Mouse (Mus musculus) embryonic facial prominence, embryonic 11.5 days (tissue): ENCODE data around the gene Gm20388. TPM values are rescaled to one million over a fixed set of nuclear protein-coding genes. Genes with fewer than 3 reads are reported as not detected.

Source experiments
- ATAC-seq: fragments of 200-750 bp; cut with Nextera tagmentation; replicated peaks from 2 replicates; pipeline ENCODE4 v1.8.0; 2017; ENCODE audit warnings: low read depth; ENCODE audit not compliant: insufficient number of reproducible peaks, low FRiP score, low TSS enrichment
- DNase-seq: peaks from one replicate; pipeline ENCODE4 v3.0.0-alpha.2; 2015; ENCODE audit warnings: low spot score
- H3K27ac ChIP-seq: fragments of 300-500 bp; sonication (generic); replicated peaks from 2 replicates; pipeline ENCODE4 v1.5.1; 2014; ENCODE audit warnings: mild to moderate bottlenecking, low read depth, low read length, control low read depth
- H3K27me3 ChIP-seq: fragments of 300-500 bp; sonication (generic); 2 replicates; pipeline ENCODE4 v1.6.1; 2014; ENCODE audit warnings: mild to moderate bottlenecking, low read length, moderate library complexity, mixed read lengths; ENCODE audit not compliant: control insufficient read depth, insufficient read depth
- H3K36me3 ChIP-seq: fragments of 300-500 bp; sonication (generic); replicated peaks from 2 replicates; pipeline ENCODE4 v1.6.1; 2014; ENCODE audit warnings: low read depth, mild to moderate bottlenecking, low read length, moderate library complexity, mixed read lengths; ENCODE audit not compliant: control insufficient read depth, insufficient read depth
- H3K4me1 ChIP-seq: fragments of 300-500 bp; sonication (generic); 2 replicates; pipeline ENCODE4 v1.6.1; 2014; ENCODE audit warnings: low read length, mixed read lengths; ENCODE audit not compliant: control insufficient read depth, insufficient read depth
- H3K4me2 ChIP-seq: fragments of 300-500 bp; sonication (generic); 2 replicates; pipeline ENCODE4 v1.6.1; 2014; ENCODE audit warnings: low read depth, mild to moderate bottlenecking, control low read depth, low read length, moderate library complexity
- H3K4me3 ChIP-seq: fragments of 300-500 bp; sonication (generic); 2 replicates; pipeline ENCODE4 v1.5.1; 2014; ENCODE audit warnings: low read depth, low read length, control low read depth
- H3K9ac ChIP-seq: fragments of 300-500 bp; sonication (generic); replicated peaks from 2 replicates; pipeline ENCODE4 v1.6.1; 2014; ENCODE audit warnings: mild to moderate bottlenecking, control low read depth, low read length
- H3K9me3 ChIP-seq: fragments of 300-500 bp; sonication (generic); replicated peaks from 2 replicates; pipeline ENCODE4 v1.6.1; 2016; ENCODE audit warnings: mild to moderate bottlenecking, low read length, inconsistent platforms, mixed read lengths; ENCODE audit not compliant: control insufficient read depth
- whole genome bisulfite sequencing: fragments of 180-500 bp; shearing (Covaris S2); extraction: QIAGEN DNeasy Blood & Tissue Kit; methylation state at CpG from one replicate; pipeline ENCODE4 v1.1.7; 2014; 5-methylcytosine and 5-hydroxymethylcytosine counted together
- polyA plus RNA-seq: library from polyadenylated mRNA; unstranded; fragments of >200 nt; fragmentation: Nextera tagmentation; extraction: Ambion mirVana; gene quantifications from 2 replicates; pipeline ENCODE4 v1.2.1, GENCODE M21; 2014

Gene Gm20388
- polyA plus RNA-seq, 1 experiment from 2014 or later, result 3.1 TPM

DNA sequence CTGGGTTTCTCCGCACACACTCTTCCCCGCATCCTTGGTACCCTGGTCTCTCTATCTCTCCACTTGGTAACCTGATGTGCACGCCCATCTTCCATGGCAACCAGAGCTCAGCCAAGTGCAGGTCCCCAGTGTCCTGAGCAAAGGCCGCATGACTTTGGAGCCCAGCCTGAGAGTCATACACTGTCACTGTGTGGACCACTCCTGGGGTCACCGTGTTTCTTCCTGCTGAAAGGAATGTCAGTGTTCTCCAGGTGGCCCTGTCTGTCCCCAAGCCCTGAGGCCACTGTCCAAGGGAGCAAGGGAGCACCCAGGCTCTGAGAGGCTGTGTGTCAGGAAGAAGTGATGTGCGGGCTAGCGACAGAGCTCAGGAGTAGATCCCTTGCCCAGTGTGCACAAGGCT is 27.4 kb upstream of the Gm20388 start:
- no peak overlapping the region for H3K4me3 ChIP-seq
- 86% methylated on average over 7 of the region's 7 CpGs for WGBS
- H3K36me3 ChIP-seq, result no peaks in the 10 kb centered on the region
- DNase-seq, result no peak
- no peak overlapping the region for H3K9ac ChIP-seq
- H3K27me3 ChIP-seq, result no peaks in the 10 kb centered on the region
- no peak for ATAC-seq
- H3K9me3 ChIP-seq, result no peaks in the 10 kb centered on the region
- H3K27ac ChIP-seq, result no peak overlapping the region
- H3K4me2 ChIP-seq, result no peak overlapping the region
- no peaks in the 10 kb centered on the region for H3K4me1 ChIP-seq

- ATAC-seq (no peak), DNase-seq (no peak)
- no peaks in the 10 kb centered on the region for H3K36me3 ChIP-seq
- no peak overlapping the region for H3K27ac ChIP-seq
- no peaks in the 10 kb centered on the region for H3K27me3 ChIP-seq
- no peak overlapping the region for H3K9ac ChIP-seq
- no peak overlapping the region for H3K4me3 ChIP-seq
- H3K4me1 ChIP-seq, result no peaks in the 10 kb centered on the region
- 24% methylated on average over 3 of the region's 3 CpGs for WGBS
- H3K9me3 ChIP-seq, result no peaks in the 10 kb centered on the region
- no peak overlapping the region for H3K4me2 ChIP-seq
These were observed 25.0 kb upstream of the Gm20388 start for GRCm38 (mm10) chr8:119885612-119886011.

GRCm38 (mm10) chr8:119887130-119887529 is 23.5 kb upstream of the Gm20388 start:
- Histone ChIP-seq H3K36me3 (no peaks in the 10 kb centered on the region), H3K9ac (no peak overlapping the region), H3K9me3 (no peaks in the 10 kb centered on the region), H3K4me3 (no peak overlapping the region), H3K27ac (no peak overlapping the region), H3K4me1 (no peaks in the 10 kb centered on the region), H3K4me2 (no peak overlapping the region), H3K27me3 (no peaks in the 10 kb centered on the region)
- WGBS, result 89% methylated on average over 3 of the region's 3 CpGs
- ATAC-seq (no peak), DNase-seq (peak; percentile 39)

- DNase-seq (no peak), ATAC-seq (no peak)
- 68% methylated on average over 4 of the region's 4 CpGs for WGBS
- Histone ChIP-seq H3K4me3 (no peak overlapping the region), H3K4me2 (no peak overlapping the region), H3K27me3 (no peaks in the 10 kb centered on the region), H3K4me1 (no peaks in the 10 kb centered on the region), H3K36me3 (no peaks in the 10 kb centered on the region), H3K9me3 (no peaks in the 10 kb centered on the region), H3K9ac (no peak overlapping the region), H3K27ac (no peak overlapping the region)
These were observed 22.6 kb upstream of the Gm20388 start for GRCm38 (mm10) chr8:119888012-119888411.

DNA sequence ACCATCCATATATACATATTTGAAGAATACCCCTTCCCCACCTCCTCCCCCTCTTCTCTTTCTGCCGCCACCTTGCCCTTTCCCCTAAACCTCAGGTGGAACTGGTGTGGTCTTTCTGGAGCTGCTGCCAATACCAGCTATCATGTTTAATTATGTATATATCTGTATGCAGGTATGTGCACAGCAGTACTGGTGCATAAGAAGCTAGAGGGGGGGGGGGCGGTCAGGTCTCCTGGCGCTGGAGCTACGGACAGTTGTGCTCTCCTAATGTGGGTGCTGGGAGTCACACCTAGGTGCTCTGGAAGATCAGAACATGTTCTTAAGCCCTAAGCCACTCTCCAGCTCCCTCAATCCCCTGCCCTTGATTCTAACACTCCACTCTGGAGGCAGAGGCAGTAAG is 13.6 kb upstream of the Gm20388 start:
- peaks cover 17% of the 10 kb centered on the region for H3K27me3 ChIP-seq
- 68% methylated on average over 4 of the region's 4 CpGs for WGBS
- ATAC-seq (no peak), DNase-seq (no peak)
- no peaks in the 10 kb centered on the region for H3K9me3 ChIP-seq
- no peak overlapping the region for H3K4me2 ChIP-seq
- H3K4me3 ChIP-seq, result no peak overlapping the region
- no peak overlapping the region for H3K27ac ChIP-seq
- H3K36me3 ChIP-seq, result no peaks in the 10 kb centered on the region
- no peaks in the 10 kb centered on the region for H3K4me1 ChIP-seq
- no peak overlapping the region for H3K9ac ChIP-seq

DNA sequence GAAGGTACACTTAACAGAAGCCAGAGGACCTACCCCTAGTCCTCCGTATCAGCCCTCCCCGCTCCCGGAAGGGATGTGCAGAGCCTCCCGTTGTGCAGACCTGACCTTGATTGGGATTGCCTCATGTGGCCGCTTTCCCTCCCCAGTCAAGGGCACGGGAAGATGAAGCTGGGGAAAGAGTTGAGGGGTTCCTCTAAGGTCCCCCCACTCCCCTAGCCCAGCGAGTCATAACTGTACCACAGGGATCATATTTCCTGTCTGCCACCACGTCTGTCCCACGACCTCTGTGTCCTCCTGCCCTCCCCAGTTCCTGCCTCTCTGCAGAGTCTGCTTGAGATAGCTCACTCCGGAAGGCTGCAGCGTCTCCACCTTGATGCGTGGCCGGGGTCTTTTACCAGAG is 12.7 kb upstream of the Gm20388 start:
- no peaks in the 10 kb centered on the region for H3K9me3 ChIP-seq
- DNase-seq (no peak), ATAC-seq (no peak)
- 21% methylated on average over 13 of the region's 13 CpGs for WGBS
- no peak overlapping the region for H3K4me3 ChIP-seq
- no peaks in the 10 kb centered on the region for H3K36me3 ChIP-seq
- H3K27ac ChIP-seq, result no peak overlapping the region
- H3K4me2 ChIP-seq, result no peak overlapping the region
- H3K4me1 ChIP-seq, result no peaks in the 10 kb centered on the region
- H3K9ac ChIP-seq, result no peak overlapping the region; the same call in 1 of the 2 replicates
- peaks cover 17% of the 10 kb centered on the region for H3K27me3 ChIP-seq

DNA sequence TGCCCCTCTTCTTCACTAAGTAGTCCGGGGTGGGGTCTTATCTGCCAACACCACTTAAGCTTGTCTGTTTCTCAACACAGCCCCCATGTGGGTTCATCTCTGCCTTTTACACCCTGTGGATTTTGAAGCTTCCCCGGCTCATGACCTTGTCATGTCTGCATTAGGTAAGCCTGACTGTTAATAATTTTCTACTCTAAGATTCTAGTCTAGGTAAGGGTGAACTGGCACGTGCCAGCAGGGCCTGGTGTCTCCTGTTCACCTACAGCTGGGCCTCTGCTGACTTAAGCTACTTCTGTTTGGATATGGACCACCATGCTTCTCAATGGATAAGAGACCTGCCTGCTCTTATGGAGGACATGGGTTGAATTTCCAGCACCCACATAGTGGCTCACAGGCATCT is 9.3 kb upstream of the Gm20388 start:
- H3K4me2 ChIP-seq, result no peak overlapping the region
- H3K9ac ChIP-seq, result no peak overlapping the region
- ATAC-seq (no peak), DNase-seq (no peak)
- 75% methylated on average over 3 of the region's 3 CpGs for whole genome bisulfite sequencing
- no peak overlapping the region for H3K4me3 ChIP-seq
- H3K4me1 ChIP-seq, result no peaks in the 10 kb centered on the region
- H3K9me3 ChIP-seq, result no peaks in the 10 kb centered on the region
- no peaks in the 10 kb centered on the region for H3K36me3 ChIP-seq
- H3K27ac ChIP-seq, result no peak overlapping the region
- peaks cover 17% of the 10 kb centered on the region for H3K27me3 ChIP-seq

DNA sequence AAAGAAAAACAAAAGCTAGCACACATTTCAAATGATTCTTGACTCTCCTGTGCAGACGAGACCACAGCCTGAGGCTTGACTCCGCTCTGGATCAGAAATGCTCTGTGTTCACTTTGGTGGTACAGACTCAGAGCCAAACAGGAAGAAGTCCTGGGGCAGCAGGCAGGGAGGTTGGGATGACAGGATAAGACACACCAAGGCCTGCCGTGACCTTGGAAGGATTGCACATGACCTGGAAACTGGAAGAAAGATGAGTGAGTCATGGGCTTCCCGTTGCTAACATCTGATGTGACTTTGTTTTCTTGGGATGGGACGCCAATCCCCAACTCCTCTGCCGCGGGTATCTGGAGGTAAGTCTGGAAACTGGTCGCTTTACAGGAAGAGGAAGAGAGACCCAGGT is 8.7 kb upstream of the Gm20388 start:
- no peaks in the 10 kb centered on the region for H3K4me1 ChIP-seq
- H3K4me2 ChIP-seq, result no peak overlapping the region
- 65% methylated on average over 8 of the region's 8 CpGs for WGBS
- H3K36me3 ChIP-seq, result no peaks in the 10 kb centered on the region
- no peak for DNase-seq
- no peak overlapping the region for H3K9ac ChIP-seq
- H3K27ac ChIP-seq, result no peak overlapping the region
- H3K4me3 ChIP-seq, result no peak overlapping the region
- H3K9me3 ChIP-seq, result no peaks in the 10 kb centered on the region
- no peak for ATAC-seq
- peaks cover 16% of the 10 kb centered on the region for H3K27me3 ChIP-seq
